Mouse (Mus musculus) MEL (cell line): ENCODE results near the gene Mosmo.
A peak's percentile ranks its signal among the peaks of the same experiment; 100 is the strongest.

Source experiments
- CTCF ChIP-seq, 3 experiments: IDR thresholded peaks in 2 of 3; conservative IDR thresholded peaks in 1 of 3; 2 replicates each; pipeline ENCODE4 v1.5.1; 2011 to 2012; ENCODE audit warnings: low read length in 3 of 3, low read depth in 2 of 3, mild to moderate bottlenecking in 2 of 3, improper control_type of control experiment in 1 of 3, inconsistent platforms in 1 of 3, mixed read lengths in 1 of 3, moderate library complexity in 1 of 3; ENCODE audit not compliant: control insufficient read depth in 1 of 3, insufficient read depth in 1 of 3, poor library complexity in 1 of 3, severe bottlenecking in 1 of 3
- EP300 ChIP-seq, 2 experiments: IDR thresholded peaks; 2 replicates each; pipeline ENCODE4 v1.6.1; 2011; ENCODE audit warnings: improper control_type of control experiment in 2 of 2, low read length in 2 of 2, low read depth in 1 of 2, mild to moderate bottlenecking in 1 of 2
- MAX ChIP-seq: IDR thresholded peaks from 2 replicates; pipeline ENCODE4 v1.6.1; 2011; ENCODE audit warnings: low read length, improper control_type of control experiment
- MYC ChIP-seq: IDR thresholded peaks from 2 replicates; pipeline ENCODE4 v1.6.1; 2011; ENCODE audit warnings: low read depth, mild to moderate bottlenecking, low read length, improper control_type of control experiment, moderate library complexity
- ZMIZ1 ChIP-seq: IDR thresholded peaks from 2 replicates; pipeline ENCODE4 v1.6.1; 2012; ENCODE audit warnings: low read depth, mild to moderate bottlenecking, inconsistent platforms, low read length, improper control_type of control experiment, moderate library complexity

DNA sequence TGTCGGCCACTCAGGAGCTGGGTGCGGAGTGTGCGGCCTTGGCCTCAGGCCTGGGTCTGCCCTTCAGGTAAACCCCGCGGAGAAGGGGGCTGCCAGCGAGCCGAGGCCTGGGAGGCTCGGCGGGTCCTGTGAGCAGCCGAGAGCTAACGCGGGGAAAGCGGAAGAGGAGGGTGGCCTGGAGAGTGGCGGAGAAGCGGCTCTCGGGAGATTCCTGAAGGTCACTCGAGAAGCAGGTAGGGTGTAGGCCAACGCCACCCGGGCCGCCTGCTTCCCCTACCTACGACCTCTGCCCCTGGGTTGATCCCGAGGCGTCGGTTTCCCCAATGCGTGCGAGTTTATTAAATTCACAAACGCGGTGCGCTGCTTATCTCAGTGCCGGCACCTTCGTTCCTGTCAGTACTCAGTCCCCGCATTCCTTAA, 42.0 kb upstream of the Mosmo start:
- TF ChIP-seq ZMIZ1 (no peak), CTCF (IDR thresholded peaks at IDR 0.05 in 2 of 3, conservative IDR thresholded peaks at IDR 0.05 in 1 of 3; ENCODE audit: control insufficient read depth in 1 of 3, insufficient read depth in 1 of 3, low read depth in 2 of 3, low read length in 3 of 3, poor library complexity in 1 of 3, severe bottlenecking in 1 of 3) (no peak), EP300 (IDR thresholded peaks at IDR 0.05; ENCODE audit: low read depth in 1 of 2, low read length in 2 of 2) (no peak), MYC (0 out of 2 replicates have a peak, but pooled peaks have one; percentile 4), MAX (no peak)
